Mouse (Mus musculus) megakaryocyte-erythroid progenitor cell, adult 5-6 weeks (primary cell): Measurements from ENCODE around the gene Gnaq. TPM values are rescaled to one million over a fixed set of nuclear protein-coding genes. Genes with fewer than 3 reads are reported as not detected.

ENCODE experiments used
- ATAC-seq: replicated peaks from 2 replicates; pipeline ENCODE4 v1.8.0; 2016; ENCODE audit warnings: mild to moderate bottlenecking, inconsistent platforms; ENCODE audit not compliant: severe bottlenecking, poor library complexity, low FRiP score, low TSS enrichment
- total RNA-seq, 2 experiments: library from RNA; stranded (forward) in 1 of 2; stranded (reverse) in 1 of 2; fragments of 200-1000, 215-1000 nt in 1 of 2; fragments of >200 nt in 1 of 2; fragmentation: Nextera tagmentation in 1 of 2; gene quantifications; 2 replicates each; pipeline ENCODE4 v1.2.3; 2014 to 2017

Gene Gnaq
- total RNA-seq, 2 experiments from 2014 or later: 6.2 to 20.8 TPM

- no peak for ATAC-seq
These were observed 159.5 kb downstream of the Gnaq start for GRCm38 (mm10) chr19:16292056-16292608.

GRCm38 (mm10) chr19:16292978-16293377, 160.3 kb downstream of the Gnaq start:
- no peak for ATAC-seq

GRCm38 (mm10) chr19:16300413-16300812, 167.8 kb downstream of the Gnaq start:
- peak; percentile 81 for ATAC-seq

- no peak for ATAC-seq
These were observed 168.7 kb downstream of the Gnaq start for GRCm38 (mm10) chr19:16301336-16301735.

- no peak for ATAC-seq
These were observed 176.4 kb downstream of the Gnaq start for GRCm38 (mm10) chr19:16309031-16309430.

GRCm38 (mm10) chr19:16314295-16314821, 181.7 kb downstream of the Gnaq start:
- no peak for ATAC-seq

GRCm38 (mm10) chr19:16315525-16315924, 182.9 kb downstream of the Gnaq start:
- ATAC-seq: peak; percentile 70

- ATAC-seq: 0 out of 2 replicates have a peak, but pooled peaks have one; percentile 18
These were observed 185.6 kb downstream of the Gnaq start for GRCm38 (mm10) chr19:16318128-16318811.

- ATAC-seq: no peak
These were observed 187.4 kb downstream of the Gnaq start for GRCm38 (mm10) chr19:16319986-16320385.

- ATAC-seq: no peak
These were observed 190.4 kb downstream of the Gnaq start for GRCm38 (mm10) chr19:16322986-16323385.

- no peak; the same call in 1 of the 2 replicates for ATAC-seq
These were observed 191.6 kb downstream of the Gnaq start for GRCm38 (mm10) chr19:16324239-16324638.

- ATAC-seq: no peak
These were observed 193.3 kb downstream of the Gnaq start for GRCm38 (mm10) chr19:16325911-16326310.

GRCm38 (mm10) chr19:16327401-16328073, 194.9 kb downstream of the Gnaq start:
- ATAC-seq: no peak

GRCm38 (mm10) chr19:16328074-16328850, 195.6 kb downstream of the Gnaq start:
- ATAC-seq: no peak

- no peak for ATAC-seq
These were observed 196.4 kb downstream of the Gnaq start for GRCm38 (mm10) chr19:16329056-16329455.

GRCm38 (mm10) chr19:16329648-16330047, 197.0 kb downstream of the Gnaq start:
- ATAC-seq: no peak

GRCm38 (mm10) chr19:16330161-16330560, 197.5 kb downstream of the Gnaq start:
- ATAC-seq: no peak

GRCm38 (mm10) chr19:16331047-16331446, 198.4 kb downstream of the Gnaq start:
- no peak for ATAC-seq

GRCm38 (mm10) chr19:16337866-16338530, 205.4 kb downstream of the Gnaq start:
- ATAC-seq: no peak
